Mouse (Mus musculus) gastrocnemius, adult 2 months (tissue): ENCODE data around the gene Atxn1. TPM values are rescaled to one million over a fixed set of nuclear protein-coding genes. Genes with fewer than 3 reads are reported as not detected.
A peak's percentile ranks its signal among the peaks of the same experiment; 100 is the strongest.

Source experiments
- DNase-seq: peaks from one replicate; pipeline ENCODE4 v3.0.0; 2022
- H3K27ac ChIP-seq: fragments of 200-600 bp; 2 replicates; pipeline ENCODE4 v1.8.1; 2022; ENCODE audit warnings: mild to moderate bottlenecking
- H3K4me3 ChIP-seq: fragments of 200-600 bp; 2 replicates; pipeline ENCODE4 v1.8.1; 2022; ENCODE audit warnings: mild to moderate bottlenecking, moderate library complexity
- CTCF ChIP-seq: fragments of 200-600 bp; IDR thresholded peaks from 2 replicates; pipeline ENCODE4 v1.8.1; 2022; ENCODE audit warnings: antibody characterized with exemption, mild to moderate bottlenecking, moderate library complexity
- intact Hi-C: fragments of 180-260 bp; cut with DNase I; formaldehyde crosslinking; loops from one replicate; pipeline ENCODE4 v1.15.1; 2025
- total RNA-seq, 2 experiments: library from RNA; stranded (reverse); gene quantifications; 2 replicates each; pipeline ENCODE4 v1.2.3; 2021

Atxn1 gene
- total RNA-seq, 2 experiments from 2014 or later: 40.4 to 56.3 TPM

DNA sequence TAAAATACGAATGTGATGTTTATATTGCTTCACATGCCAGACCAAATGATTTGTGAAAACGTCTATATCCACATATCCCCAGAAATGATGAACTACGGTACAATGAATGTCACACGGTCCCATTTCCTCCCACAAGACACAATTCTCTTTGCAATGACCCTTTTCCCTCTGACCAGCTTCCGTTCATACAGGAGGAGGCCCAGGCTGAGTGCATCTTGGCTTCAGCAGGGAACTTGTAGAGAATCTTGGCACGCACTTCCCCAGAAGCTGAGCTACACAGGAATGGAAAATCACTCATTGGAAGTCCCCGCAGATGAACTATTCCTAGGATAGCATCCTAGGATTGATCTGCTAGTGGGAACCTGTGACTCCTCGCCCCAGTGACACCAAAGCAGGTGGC, 243.2 kb downstream of the Atxn1 start:
- intact Hi-C loops: no loop called here
- peak overlapping the region; percentile 63 for H3K27ac ChIP-seq
- peak; percentile 52 for DNase-seq

GRCm38 (mm10) chr13:45718850-45719249, 246.0 kb downstream of the Atxn1 start:
- no peak overlapping the region for H3K27ac ChIP-seq
- no peak for DNase-seq
- intact Hi-C loops: no loop called here
- TF ChIP-seq CTCF: no peak
- no peak overlapping the region for H3K4me3 ChIP-seq

More for the DNA sequence above, 243.2 kb downstream of the Atxn1 start:
- H3K4me3 ChIP-seq: no peak overlapping the region
- TF ChIP-seq CTCF: no peak

- Histone ChIP-seq H3K27ac (no peak overlapping the region), H3K4me3 (no peak overlapping the region)
- TF ChIP-seq CTCF: no peak
- DNase-seq: no peak
- intact Hi-C loops: no loop called here
Observed at GRCm38 (mm10) chr13:45715583-45716180, 249.1 kb downstream of the Atxn1 start.

DNA sequence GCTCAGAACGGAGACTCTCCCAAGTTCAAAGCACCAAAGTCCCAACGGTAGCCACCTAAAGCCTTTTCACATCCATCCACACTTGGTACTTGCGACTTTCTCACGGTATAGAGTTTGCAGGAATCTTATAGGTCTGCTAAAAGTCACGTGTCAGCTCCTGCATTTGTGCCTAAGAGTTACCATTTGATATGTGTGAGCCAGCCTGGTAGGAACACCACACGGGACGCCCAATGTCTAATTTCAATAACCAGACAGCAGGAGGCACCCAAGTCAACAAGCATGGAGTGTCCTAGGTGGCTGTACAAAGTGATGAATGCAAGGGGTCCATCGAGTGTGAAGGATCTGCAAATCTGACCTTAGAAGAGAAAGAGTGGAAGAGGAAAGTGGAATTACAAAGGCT, 254.8 kb downstream of the Atxn1 start:
- no peak for DNase-seq
- intact Hi-C loops: no loop called here
- TF ChIP-seq CTCF: peak; percentile 12; the same call in 1 of the 2 replicates
- Histone ChIP-seq H3K27ac (0 out of 2 replicates have a peak overlapping the region, but pooled peaks have one; percentile 16), H3K4me3 (no peak overlapping the region)

DNA sequence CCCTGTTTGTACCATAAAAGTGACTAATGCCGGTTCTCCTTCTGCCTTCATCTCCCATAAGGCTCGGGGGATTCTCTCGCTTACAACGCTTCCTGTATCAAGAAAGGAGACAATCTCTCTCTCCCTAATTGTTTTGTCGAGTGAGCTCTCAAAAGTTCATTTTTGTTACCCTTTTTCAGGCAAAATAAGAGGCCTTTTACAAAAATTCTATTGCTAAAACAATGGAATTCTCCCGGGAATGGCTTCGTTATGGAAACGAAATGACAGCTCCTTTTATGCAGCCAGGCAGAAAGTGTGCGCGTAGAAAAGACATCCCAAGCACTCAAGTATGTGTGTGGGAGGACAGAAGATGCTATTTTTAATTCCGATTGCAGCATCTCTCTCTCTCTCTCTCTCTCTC, 255.4 kb downstream of the Atxn1 start:
- no peak for DNase-seq
- intact Hi-C loops: no loop called here
- no peak overlapping the region; the same call in 1 of the 2 replicates for H3K27ac ChIP-seq
- H3K4me3 ChIP-seq: no peak overlapping the region
- no peak for TF ChIP-seq CTCF

GRCm38 (mm10) chr13:45701296-45701790, 263.5 kb downstream of the Atxn1 start:
- Histone ChIP-seq H3K4me3 (no peak overlapping the region), H3K27ac (peak overlapping the region; percentile 24; the same call in 1 of the 2 replicates)
- no peak for DNase-seq
- TF ChIP-seq CTCF: no peak
- intact Hi-C loops: loop anchor here (5.0 kb wide), 1 partner anchor 39 kb away; no protein-coding TSS in a partner anchor

GRCm38 (mm10) chr13:45698982-45699381, 265.8 kb downstream of the Atxn1 start:
- H3K4me3 ChIP-seq: no peak overlapping the region
- H3K27ac ChIP-seq: no peak overlapping the region
- intact Hi-C loops: loop anchor here (10.0 kb wide), 1 partner anchor 266 kb away; the partner anchor contains the start of gene Atxn1
- DNase-seq: no peak
- TF ChIP-seq CTCF: no peak

DNA sequence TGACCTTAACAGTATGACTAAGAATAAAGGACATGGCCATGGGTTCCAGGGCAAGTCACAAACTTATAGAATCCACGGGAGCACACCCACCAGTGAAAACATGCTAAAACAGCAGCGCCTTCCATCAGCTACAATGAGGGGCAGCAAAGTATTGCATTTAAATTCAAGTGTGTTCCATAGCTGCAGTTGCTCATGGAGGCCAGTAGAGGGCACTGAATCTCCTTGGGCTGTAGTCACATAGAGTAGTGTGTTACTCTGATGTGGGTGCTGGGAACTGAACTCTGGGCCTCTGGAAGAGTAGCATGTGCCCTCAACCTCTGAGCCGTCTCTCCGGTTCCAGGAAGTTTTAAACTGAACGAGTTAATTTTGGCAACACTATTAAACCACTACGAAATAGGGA, 268.8 kb downstream of the Atxn1 start:
- peak; percentile 50 for TF ChIP-seq CTCF
- H3K4me3 ChIP-seq: no peak overlapping the region
- H3K27ac ChIP-seq: no peak overlapping the region
- no peak for DNase-seq
- intact Hi-C loops: loop anchor here (10.0 kb wide), 1 partner anchor 269 kb away; the partner anchor contains the start of gene Atxn1

GRCm38 (mm10) chr13:45694921-45695437, 269.8 kb downstream of the Atxn1 start:
- no peak for DNase-seq
- Histone ChIP-seq H3K4me3 (no peak overlapping the region), H3K27ac (peak overlapping the region; percentile 38; the same call in 1 of the 2 replicates)
- TF ChIP-seq CTCF: no peak
- intact Hi-C loops: loop anchor here (10.0 kb wide), 1 partner anchor 270 kb away; the partner anchor contains the start of gene Atxn1

DNA sequence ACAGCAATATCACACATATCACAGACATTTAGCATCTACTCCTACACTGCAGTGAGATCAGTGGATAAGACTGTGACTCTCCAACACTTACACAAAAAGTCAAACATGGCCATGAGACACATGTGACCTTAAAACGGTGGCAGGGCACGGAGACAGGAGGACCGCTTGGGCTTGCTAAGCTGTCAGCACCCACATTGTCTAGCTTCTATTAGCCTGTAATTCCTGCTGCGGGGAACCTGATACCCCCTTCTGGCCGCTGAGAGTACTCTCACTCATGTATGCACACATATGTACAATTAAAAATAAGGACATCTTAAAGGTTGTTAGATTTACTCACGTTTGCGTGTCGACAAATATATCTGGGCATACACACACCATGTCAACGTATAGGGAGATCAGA, 270.9 kb downstream of the Atxn1 start:
- no peak overlapping the region for H3K27ac ChIP-seq
- intact Hi-C loops: loop anchor here (10.0 kb wide), 1 partner anchor 271 kb away; the partner anchor contains the start of gene Atxn1
- no peak for TF ChIP-seq CTCF
- no peak overlapping the region for H3K4me3 ChIP-seq
- DNase-seq: no peak

DNA sequence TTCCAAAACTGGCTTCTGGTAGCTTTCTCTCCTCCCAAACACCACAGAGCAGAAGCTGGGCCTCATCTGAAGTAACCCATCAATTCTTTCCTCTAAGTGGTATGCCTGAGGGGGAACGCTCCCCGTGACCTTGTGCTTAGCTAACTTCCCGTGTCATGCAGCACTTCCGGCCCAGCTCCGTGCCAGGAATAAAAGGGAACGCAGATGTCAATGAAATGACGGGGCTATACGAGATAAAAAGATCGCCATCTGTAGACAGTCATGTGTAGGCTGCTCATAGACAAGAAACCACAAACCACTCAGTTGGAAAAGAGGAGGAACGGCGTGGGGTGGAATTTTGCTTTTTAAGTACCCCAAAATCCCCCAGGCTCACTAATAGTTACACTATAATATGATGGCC, 271.3 kb downstream of the Atxn1 start:
- TF ChIP-seq CTCF: no peak
- Histone ChIP-seq H3K4me3 (no peak overlapping the region), H3K27ac (peak overlapping the region; percentile 38; the same call in 1 of the 2 replicates)
- intact Hi-C loops: loop anchor here (10.0 kb wide), 1 partner anchor 271 kb away; the partner anchor contains the start of gene Atxn1
- DNase-seq: no peak

GRCm38 (mm10) chr13:45693126-45693525, 271.7 kb downstream of the Atxn1 start:
- H3K4me3 ChIP-seq: no peak overlapping the region
- no peak for DNase-seq
- intact Hi-C loops: loop anchor here (10.0 kb wide), 1 partner anchor 272 kb away; the partner anchor contains the start of gene Atxn1
- no peak for TF ChIP-seq CTCF
- peak overlapping the region; percentile 38; the same call in 1 of the 2 replicates for H3K27ac ChIP-seq

GRCm38 (mm10) chr13:45692440-45692839, 272.4 kb downstream of the Atxn1 start:
- peak overlapping the region; percentile 32; the same call in 1 of the 2 replicates for H3K27ac ChIP-seq
- no peak for DNase-seq
- intact Hi-C loops: loop anchor here (10.0 kb wide), 1 partner anchor 272 kb away; the partner anchor contains the start of gene Atxn1
- TF ChIP-seq CTCF: no peak
- no peak overlapping the region for H3K4me3 ChIP-seq
